Mouse (Mus musculus) stomach, postnatal 0 days (tissue): ENCODE results near the gene Mcf2l. TPM values are rescaled to one million over a fixed set of nuclear protein-coding genes. Genes with fewer than 3 reads are reported as not detected.

ENCODE experiments used
- ATAC-seq: fragments of 200-750 bp; cut with Nextera tagmentation; 2 replicates; pipeline ENCODE4 v1.8.0; 2017; ENCODE audit not compliant: low FRiP score, low TSS enrichment
- DNase-seq: peaks from one replicate; pipeline ENCODE4 v3.0.0-alpha.2; 2016; ENCODE audit warnings: low spot score
- H3K27ac ChIP-seq: fragments of 300-500 bp; sonication (generic); replicated peaks from 2 replicates; pipeline ENCODE4 v1.5.1; 2014; ENCODE audit warnings: mild to moderate bottlenecking, control low read depth
- H3K27me3 ChIP-seq: fragments of 300-500 bp; sonication (generic); 2 replicates; pipeline ENCODE4 v1.6.1; 2014; ENCODE audit warnings: low read length; ENCODE audit not compliant: control insufficient read depth, insufficient read depth
- H3K36me3 ChIP-seq: fragments of 300-500 bp; sonication (generic); 2 replicates; pipeline ENCODE4 v1.6.1; 2014; ENCODE audit warnings: low read length, mixed read lengths; ENCODE audit not compliant: control insufficient read depth, insufficient read depth
- H3K4me1 ChIP-seq: fragments of 300-500 bp; sonication (generic); replicated peaks from 2 replicates; pipeline ENCODE4 v1.6.1; 2014; ENCODE audit warnings: antibody characterized with exemption; ENCODE audit not compliant: control insufficient read depth, insufficient read depth
- H3K4me2 ChIP-seq: fragments of 300-500 bp; sonication (generic); replicated peaks from 2 replicates; pipeline ENCODE4 v1.6.1; 2014; ENCODE audit warnings: low read depth, mild to moderate bottlenecking, control low read depth, moderate library complexity
- H3K4me3 ChIP-seq: fragments of 300-500 bp; sonication (generic); 2 replicates; pipeline ENCODE4 v1.5.1; 2014; ENCODE audit warnings: low read depth, low read length, control low read depth
- H3K9ac ChIP-seq: fragments of 300-500 bp; sonication (generic); 2 replicates; pipeline ENCODE4 v1.6.1; 2014; ENCODE audit warnings: mild to moderate bottlenecking, low read length, control low read depth, mixed read lengths
- H3K9me3 ChIP-seq: fragments of 300-500 bp; sonication (generic); 2 replicates; pipeline ENCODE4 v1.6.1; 2016; ENCODE audit warnings: low read length; ENCODE audit not compliant: control insufficient read depth
- CTCF ChIP-seq: IDR thresholded peaks from 2 replicates; pipeline ENCODE4 v1.5.1; 2016; ENCODE audit warnings: antibody characterized with exemption, low read depth, mild to moderate bottlenecking, moderate library complexity
- EP300 ChIP-seq: optimal IDR thresholded peaks from 2 replicates; pipeline ENCODE3; 2016; ENCODE audit warnings: antibody characterized with exemption
- WGBS: fragments of 180-500 bp; shearing (Covaris S2); extraction: QIAGEN DNeasy Blood & Tissue Kit; methylation state at CpG from one replicate; pipeline ENCODE4 v1.1.7; 2014; 5-methylcytosine and 5-hydroxymethylcytosine counted together
- polyA plus RNA-seq: library from polyadenylated mRNA; unstranded; fragments of >200 nt; fragmentation: Nextera tagmentation; extraction: Ambion mirVana; gene quantifications from 2 replicates; pipeline ENCODE4 v1.2.1, GENCODE M21; 2015

Gene Mcf2l
- polyA plus RNA-seq, 1 experiment from 2014 or later, result 9.6 TPM

DNA sequence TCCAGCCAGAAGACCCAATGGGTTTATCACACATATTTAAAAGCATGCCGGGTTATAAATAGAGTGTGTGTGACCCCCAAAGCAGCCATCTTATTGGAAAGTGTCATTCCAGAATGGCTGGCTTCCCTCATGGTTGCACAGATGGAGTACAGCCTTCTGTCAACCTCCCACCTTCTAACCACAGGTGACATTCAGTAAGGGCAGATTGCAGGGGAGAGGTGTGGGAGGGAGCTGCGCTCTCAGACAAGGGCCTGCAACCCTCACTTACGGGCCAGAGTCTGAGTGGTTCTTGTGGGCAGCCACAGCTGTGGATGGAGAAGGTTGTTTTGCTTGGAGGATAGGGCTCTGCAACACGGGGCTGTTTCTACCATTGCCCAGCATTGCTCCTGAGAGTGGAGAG, 47.0 kb downstream of the Mcf2l start:
- ATAC-seq, result no peak
- H3K27me3 ChIP-seq, result no peaks in the 10 kb centered on the region
- 76% methylated on average over 4 of the region's 4 CpGs for WGBS
- no peak overlapping the region for H3K27ac ChIP-seq
- H3K4me3 ChIP-seq, result no peak overlapping the region
- H3K9ac ChIP-seq, result no peak overlapping the region
- no peaks in the 10 kb centered on the region for H3K36me3 ChIP-seq
- H3K4me2 ChIP-seq, result no peak overlapping the region
- no peaks in the 10 kb centered on the region for H3K9me3 ChIP-seq
- no peaks in the 10 kb centered on the region; the same call in 1 of the 2 replicates for H3K4me1 ChIP-seq
- TF ChIP-seq CTCF, result no peak
- no peak for TF ChIP-seq EP300
- no peak for DNase-seq

DNA sequence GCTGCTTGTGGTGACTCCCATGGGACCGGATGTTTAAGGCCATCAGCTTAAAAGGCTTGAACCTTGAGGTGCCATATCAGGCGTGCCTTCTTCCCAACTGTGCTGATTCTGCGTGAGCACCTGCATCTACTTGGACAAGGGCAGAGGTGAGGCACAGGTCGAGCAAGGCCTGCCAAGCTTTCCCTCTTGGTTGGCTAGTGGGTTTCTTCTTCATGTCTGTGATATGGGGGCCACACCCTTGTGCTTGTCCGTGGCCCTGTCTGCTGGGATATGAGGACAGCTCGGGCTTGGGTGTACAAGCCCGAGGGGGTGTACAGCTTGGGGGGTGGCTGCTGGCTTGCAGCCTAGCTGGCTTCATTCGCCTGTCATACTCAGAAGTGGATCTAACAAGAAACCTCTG, 51.4 kb downstream of the Mcf2l start:
- Histone ChIP-seq H3K4me1 (no peaks in the 10 kb centered on the region), H3K27me3 (no peaks in the 10 kb centered on the region), H3K4me2 (no peak overlapping the region), H3K9ac (no peak overlapping the region), H3K9me3 (no peaks in the 10 kb centered on the region), H3K27ac (0 out of 2 replicates have a peak overlapping the region, but pooled peaks have one; percentile 24), H3K4me3 (no peak overlapping the region), H3K36me3 (no peaks in the 10 kb centered on the region)
- ATAC-seq (no peak), DNase-seq (no peak)
- 69% methylated on average over 8 of the region's 8 CpGs for WGBS
- TF ChIP-seq EP300 (no peak), CTCF (no peak)

DNA sequence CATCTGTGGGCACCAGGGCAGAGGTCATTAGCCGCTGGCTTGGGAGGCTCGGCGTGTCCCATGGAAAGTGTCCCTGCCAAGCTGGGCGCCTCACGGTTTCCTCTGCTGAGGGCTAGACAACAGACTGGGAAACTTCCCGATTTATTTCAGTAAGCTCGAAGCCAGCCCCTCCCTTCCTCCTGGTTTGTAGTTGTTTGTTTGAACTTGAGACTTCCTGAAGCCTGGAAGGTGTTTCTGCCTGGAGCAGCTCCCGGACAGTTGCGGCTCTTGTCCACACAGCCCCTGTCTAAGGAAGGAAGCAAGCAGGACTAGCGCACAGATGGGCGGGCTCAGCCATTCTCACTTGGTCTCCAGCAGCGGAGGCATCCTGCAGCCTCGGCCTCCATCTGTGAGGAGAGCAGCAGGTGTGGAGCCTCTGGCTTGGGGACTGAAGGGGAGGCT, 52.4 kb downstream of the Mcf2l start:
- Histone ChIP-seq H3K9ac (peak overlapping the region; percentile 13; the same call in 1 of the 2 replicates), H3K4me3 (peak overlapping the region; percentile 22; the same call in 1 of the 2 replicates), H3K4me1 (no peaks in the 10 kb centered on the region), H3K27ac (peak overlapping the region; percentile 49; the same call in 1 of the 2 replicates), H3K27me3 (no peaks in the 10 kb centered on the region), H3K9me3 (no peaks in the 10 kb centered on the region), H3K36me3 (no peaks in the 10 kb centered on the region), H3K4me2 (no peak overlapping the region)
- no peak for DNase-seq
- WGBS, result 38% methylated on average over 13 of the region's 13 CpGs
- no peak for TF ChIP-seq CTCF
- TF ChIP-seq EP300, result no peak
- no peak for ATAC-seq

DNA sequence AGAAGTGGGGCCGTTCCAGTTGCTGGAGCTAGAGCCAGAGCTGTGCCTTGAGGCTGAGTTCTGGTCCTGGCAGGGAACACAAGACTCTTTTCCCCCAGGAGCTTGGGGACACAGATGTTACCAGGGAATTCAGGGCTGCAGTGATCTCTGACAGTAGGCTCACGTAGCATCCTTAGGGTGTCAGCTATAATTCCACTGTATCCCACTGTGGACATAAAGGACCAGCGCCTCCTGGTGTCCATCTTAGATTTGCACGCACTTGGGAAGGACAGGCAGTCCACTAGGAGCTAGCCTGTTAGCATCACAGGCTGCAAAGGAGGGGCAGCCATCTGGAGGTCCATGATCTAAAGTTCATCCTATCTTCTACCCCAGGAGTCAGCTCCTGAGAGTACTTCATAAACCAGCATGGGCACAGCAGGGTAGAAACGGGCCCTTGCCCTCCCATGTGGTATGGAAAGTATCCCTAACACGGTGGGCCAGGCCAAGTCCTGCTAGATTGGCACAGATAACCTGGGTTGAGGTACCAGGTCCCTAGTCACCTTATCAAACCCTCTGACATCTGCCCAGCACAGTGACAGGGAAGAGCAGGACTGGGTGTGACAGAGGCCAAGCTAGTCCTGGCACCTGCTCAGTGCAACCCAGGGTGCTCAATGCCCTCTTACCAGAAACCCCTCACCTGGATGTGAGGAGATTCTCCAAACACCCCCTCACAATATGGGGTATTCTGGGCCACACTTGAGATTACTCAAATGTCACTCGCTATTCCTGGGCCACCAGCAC, 53.8 kb downstream of the Mcf2l start:
- Histone ChIP-seq H3K36me3 (no peaks in the 10 kb centered on the region), H3K4me2 (0 out of 2 replicates have a peak overlapping the region, but pooled peaks have one; percentile 8), H3K9me3 (no peaks in the 10 kb centered on the region), H3K4me3 (no peak overlapping the region), H3K9ac (0 out of 2 replicates have a peak overlapping the region, but pooled peaks have one; percentile 2), H3K27ac (no peak overlapping the region), H3K27me3 (no peaks in the 10 kb centered on the region), H3K4me1 (no peaks in the 10 kb centered on the region)
- peak; percentile 33; the same call in 1 of the 2 replicates for ATAC-seq
- WGBS, result 58% methylated on average over 7 of the region's 7 CpGs
- no peak for TF ChIP-seq EP300
- TF ChIP-seq CTCF, result peak; percentile 87
- peak; percentile 79 for DNase-seq

DNA sequence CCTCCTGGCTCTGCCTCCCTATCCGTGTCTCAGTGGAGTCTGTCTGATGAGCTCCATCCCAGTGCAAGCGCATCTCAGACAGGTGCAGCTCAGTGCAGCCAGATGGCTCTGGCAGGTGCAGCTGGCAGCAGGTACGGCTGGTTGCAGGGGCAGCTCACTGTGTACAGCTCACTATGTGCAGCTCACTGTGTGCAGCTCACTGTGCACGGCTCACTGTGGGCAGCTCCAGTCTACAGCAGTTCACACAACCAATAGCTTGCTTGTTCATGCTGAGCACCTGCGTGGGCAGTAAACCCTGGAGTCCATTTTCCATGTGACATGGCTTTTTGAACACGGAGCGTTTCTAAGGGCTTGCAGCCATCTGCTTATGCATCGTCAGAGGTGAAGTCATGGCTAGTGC, 54.4 kb downstream of the Mcf2l start:
- H3K4me3 ChIP-seq, result no peak overlapping the region
- DNase-seq (no peak), ATAC-seq (no peak)
- no peaks in the 10 kb centered on the region for H3K36me3 ChIP-seq
- no peaks in the 10 kb centered on the region for H3K27me3 ChIP-seq
- H3K9ac ChIP-seq, result no peak overlapping the region
- no peaks in the 10 kb centered on the region for H3K9me3 ChIP-seq
- no peak for TF ChIP-seq EP300
- no peak for TF ChIP-seq CTCF
- peak overlapping the region; percentile 36; the same call in 1 of the 2 replicates for H3K27ac ChIP-seq
- no peaks in the 10 kb centered on the region for H3K4me1 ChIP-seq
- H3K4me2 ChIP-seq, result 0 out of 2 replicates have a peak overlapping the region, but pooled peaks have one; percentile 8
- WGBS, result 76% methylated on average over 8 of the region's 8 CpGs

DNA sequence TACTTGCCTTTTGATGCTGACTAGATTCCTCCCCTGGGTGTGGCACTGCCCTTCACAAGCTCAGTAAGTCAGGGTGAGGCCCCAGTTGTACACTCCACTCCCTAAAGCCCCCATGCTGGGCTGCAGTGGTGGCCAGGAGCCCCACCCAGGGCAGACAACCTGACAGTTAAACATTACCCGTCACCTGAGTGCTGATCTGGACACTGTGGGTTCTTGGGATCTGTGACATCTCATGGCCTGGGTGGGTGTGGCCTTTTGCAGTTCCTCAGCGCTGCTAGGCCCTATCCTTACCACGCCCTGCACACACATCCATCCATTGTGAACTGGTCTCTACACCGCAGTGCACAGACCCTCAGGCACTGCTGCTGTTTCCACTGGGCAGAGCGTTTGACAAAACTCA, 55.3 kb downstream of the Mcf2l start:
- WGBS, result 64% methylated on average over 5 of the region's 5 CpGs
- Histone ChIP-seq H3K27me3 (no peaks in the 10 kb centered on the region), H3K4me2 (no peak overlapping the region), H3K27ac (peak overlapping the region; percentile 36), H3K4me3 (no peak overlapping the region), H3K9me3 (no peaks in the 10 kb centered on the region), H3K36me3 (no peaks in the 10 kb centered on the region), H3K9ac (no peak overlapping the region), H3K4me1 (no peaks in the 10 kb centered on the region)
- ATAC-seq, result peak; percentile 32; the same call in 1 of the 2 replicates
- TF ChIP-seq EP300, result no peak
- TF ChIP-seq CTCF, result no peak
- DNase-seq, result peak; percentile 45
